Comparison of ENCODE assay signal across 8 mouse cellular contexts in the genomic region with DNA sequence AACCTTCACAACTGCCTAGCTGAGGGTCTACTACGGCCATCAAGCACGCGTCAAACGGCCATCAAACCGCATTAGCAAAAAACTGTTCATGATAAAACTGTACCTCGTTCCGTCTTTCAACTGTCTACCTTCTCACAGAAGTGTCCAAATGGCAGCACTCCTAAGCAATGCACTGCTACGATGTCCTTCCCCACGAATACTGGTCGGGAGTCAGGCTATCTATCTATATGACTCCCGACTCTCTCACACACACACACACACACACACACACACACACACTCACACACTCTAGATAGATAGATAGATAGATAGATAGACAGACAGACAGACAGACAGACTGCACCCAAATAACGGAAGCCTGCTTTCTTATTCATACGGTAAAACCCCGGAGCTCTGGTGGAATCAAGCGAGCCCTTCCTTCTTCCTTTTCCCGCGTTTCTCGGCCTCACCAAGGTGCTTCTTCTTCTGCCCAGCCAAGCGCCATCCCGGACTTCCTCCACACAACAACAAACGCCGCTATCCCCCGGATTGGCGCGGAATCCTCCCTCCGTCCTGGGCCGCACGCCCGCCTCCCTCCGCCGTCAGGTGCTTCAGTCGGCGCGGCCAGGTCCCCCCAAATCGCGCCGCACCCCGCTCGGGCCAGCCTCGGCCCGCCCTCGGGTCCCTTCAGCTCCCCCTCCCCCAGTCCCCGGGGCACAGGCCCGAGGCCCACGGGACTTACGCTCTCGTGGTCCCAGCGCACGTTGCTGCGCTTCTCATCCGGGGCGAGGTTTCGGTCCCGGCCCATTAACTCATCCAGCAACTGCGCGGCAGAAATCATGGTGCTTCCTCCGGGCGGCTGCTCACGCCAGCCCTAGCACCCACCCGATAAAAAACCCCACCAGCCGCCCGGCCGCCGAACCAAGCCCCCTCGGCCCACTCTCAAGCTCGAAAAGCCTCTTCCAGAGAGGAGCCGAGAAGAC. TPM values are rescaled to one million over a fixed set of nuclear protein-coding genes. Genes with fewer than 3 reads are reported as not detected.
A peak's percentile ranks its signal among the peaks of the same experiment; 100 is the strongest.
DNase-seq lines count a peak whose midpoint lies in the region; ATAC-seq and TF ChIP-seq lines count a peak whose summit lies in the region.

No protein-coding gene starts in this region.

- TF ChIP-seq CTCF in gastrocnemius, adult 2 months (IDR thresholded peaks at IDR 0.05) = no peak
- TF ChIP-seq CTCF in bone marrow macrophage, adult 2 months (IDR thresholded peaks at IDR 0.05; ENCODE audit: low read depth, low read length) = no peak
- TF ChIP-seq CTCF in forebrain, postnatal 0 days (IDR thresholded peaks at IDR 0.05; ENCODE audit: low read depth) = no peak
- TF ChIP-seq CTCF in midbrain, postnatal 0 days (IDR thresholded peaks at IDR 0.05) = no peak

- TF ChIP-seq POLR2A in bone marrow macrophage, adult 2 months (IDR thresholded peaks at IDR 0.05; ENCODE audit: borderline replicate concordance, low read depth, low read length) = no peak

- H3K36me3 ChIP-seq in forebrain, postnatal 0 days (ENCODE audit: insufficient read depth) = no peaks in the 10 kb centered on the region
- 0 out of 2 replicates have a peak, but pooled peaks cover 3% of the 10 kb centered on the region for H3K36me3 ChIP-seq in limb, embryonic 15.5 days
- no peaks in the 10 kb centered on the region for H3K36me3 ChIP-seq in midbrain, postnatal 0 days (ENCODE audit: insufficient read depth, low read length)

- peak overlapping the region; percentile 99 for H3K9ac ChIP-seq in forebrain, postnatal 0 days
- H3K9ac ChIP-seq in limb, embryonic 15.5 days = peak overlapping the region; percentile 93
- peak overlapping the region; percentile 100 for H3K9ac ChIP-seq in midbrain, postnatal 0 days (replicated peaks; ENCODE audit: low read length, poor library complexity, severe bottlenecking)

- ATAC-seq in forebrain, postnatal 0 days = peak; percentile 79
- ATAC-seq in limb, embryonic 15.5 days (ENCODE audit: insufficient number of reproducible peaks, low FRiP score, low TSS enrichment, low read depth) = peak; percentile 57
- ATAC-seq in midbrain, postnatal 0 days (ENCODE audit: low FRiP score) = peak; percentile 80

- H3K9me3 ChIP-seq in forebrain, postnatal 0 days (ENCODE audit: low read length) = no peaks in the 10 kb centered on the region
- no peaks in the 10 kb centered on the region for H3K9me3 ChIP-seq in limb, embryonic 15.5 days
- no peaks in the 10 kb centered on the region for H3K9me3 ChIP-seq in midbrain, postnatal 0 days (ENCODE audit: low read length)

- no peaks in the 10 kb centered on the region for H3K27me3 ChIP-seq in forebrain, postnatal 0 days (ENCODE audit: insufficient read depth, low read length)
- H3K27me3 ChIP-seq in limb, embryonic 15.5 days = no peaks in the 10 kb centered on the region
- H3K27me3 ChIP-seq in midbrain, postnatal 0 days (ENCODE audit: insufficient read depth, low read length) = no peaks in the 10 kb centered on the region

- H3K27ac ChIP-seq in gastrocnemius, adult 2 months = peak overlapping the region; percentile 100
- peak overlapping the region; percentile 90 for H3K27ac ChIP-seq in bone marrow macrophage, adult 2 months (ENCODE audit: insufficient read depth, low read depth, low read length)
- peak overlapping the region; percentile 98 for H3K27ac ChIP-seq in forebrain, postnatal 0 days (ENCODE audit: low read depth, low read length)
- peak overlapping the region; percentile 99 for H3K27ac ChIP-seq in limb, embryonic 15.5 days
- H3K27ac ChIP-seq in midbrain, postnatal 0 days (ENCODE audit: low read depth, low read length) = peak overlapping the region; percentile 99

- peak overlapping the region; percentile 88 for H3K4me3 ChIP-seq in gastrocnemius, adult 2 months
- H3K4me3 ChIP-seq in bone marrow macrophage, adult 2 months (ENCODE audit: insufficient read depth, low read length) = peak overlapping the region; percentile 86
- H3K4me3 ChIP-seq in forebrain, postnatal 0 days (ENCODE audit: low read depth, low read length) = peak overlapping the region; percentile 100
- H3K4me3 ChIP-seq in limb, embryonic 15.5 days = peak overlapping the region; percentile 86
- H3K4me3 ChIP-seq in midbrain, postnatal 0 days (ENCODE audit: low read depth, low read length) = peak overlapping the region; percentile 98

- peak; percentile 78 for DNase-seq in gastrocnemius, adult 2 months
- no peak for DNase-seq in gastrocnemius, postnatal 25 days
- peak; percentile 51 for DNase-seq in 3T3-L1 (ENCODE audit: low read depth, low spot score)
- DNase-seq in forebrain, postnatal 0 days = no peak
- peak; percentile 57 for DNase-seq in midbrain, postnatal 0 days (ENCODE audit: low spot score)
- no peak for DNase-seq in layer of hippocampus, postnatal 36 days

- intact Hi-C loops in gastrocnemius, adult 2 months (cut with DNase I) = no loop called here

- peaks cover 33% of the 10 kb centered on the region for H3K4me1 ChIP-seq in bone marrow macrophage, adult 2 months (ENCODE audit: control insufficient read depth, insufficient read depth, low read length)
- peaks cover 22% of the 10 kb centered on the region for H3K4me1 ChIP-seq in forebrain, postnatal 0 days (ENCODE audit: insufficient read depth)
- peaks cover 23% of the 10 kb centered on the region; the same call in 1 of the 2 replicates for H3K4me1 ChIP-seq in limb, embryonic 15.5 days
- H3K4me1 ChIP-seq in midbrain, postnatal 0 days (ENCODE audit: insufficient read depth, low read length) = peaks cover 4% of the 10 kb centered on the region; the same call in 1 of the 2 replicates

- under 1% methylated on average over 67 of the region's 67 CpGs for WGBS in forebrain, postnatal 0 days
- WGBS in limb, embryonic 15.5 days = under 1% methylated on average over 67 of the region's 67 CpGs
- under 1% methylated on average over 66 of the region's 67 CpGs for WGBS in midbrain, postnatal 0 days

- H3K4me2 ChIP-seq in forebrain, postnatal 0 days (ENCODE audit: low read depth) = peak overlapping the region; percentile 70
- peak overlapping the region; percentile 61 for H3K4me2 ChIP-seq in limb, embryonic 15.5 days
- peak overlapping the region; percentile 68 for H3K4me2 ChIP-seq in midbrain, postnatal 0 days (ENCODE audit: low read depth, low read length, poor library complexity, severe bottlenecking)

RNA-seq across cellular contexts. Expression of gene Luc7l3, which starts 0.5 kb away (rescaled TPM):
- total RNA-seq in gastrocnemius, adult 2 months (2021) = 10 to 100 TPM; 41.1 to 48.6 TPM
- total RNA-seq in gastrocnemius, postnatal 25 days (2021) = 10 to 100 TPM; 33.9 to 36.3 TPM
- 146 and 206 TPM in 2 replicates for polyA plus RNA-seq in bone marrow macrophage, adult 2 months (2012; ENCODE audit: insufficient read depth, insufficient read length, missing spikeins)
- 88.8 and 108 TPM in 2 replicates for total RNA-seq in forebrain, postnatal 0 days (2014; rRNA removed)
- polyA plus RNA-seq in forebrain, postnatal 0 days (2015; fragmentation: Nextera tagmentation; extraction: Ambion mirVana) = 76.8 and 87.2 TPM in 2 replicates
- 96.9 and 105 TPM in 2 replicates for polyA plus RNA-seq in limb, embryonic 15.5 days (2015; fragmentation: Nextera tagmentation; extraction: Ambion mirVana)
- total RNA-seq in midbrain, postnatal 0 days (2014; rRNA removed) = 47.5 and 87.1 TPM in 2 replicates
- 100 and 124 TPM in 2 replicates for polyA plus RNA-seq in midbrain, postnatal 0 days (2015; fragmentation: Nextera tagmentation; extraction: Ambion mirVana)
- 100 to 1,000 TPM; 120 to 123 TPM for total RNA-seq in layer of hippocampus, postnatal 36 days (2021)

RNA-seq across cellular contexts. Expression of gene Ankrd40, which starts 6.6 kb away (rescaled TPM):
- total RNA-seq in gastrocnemius, adult 2 months (2021) = 100 to 1,000 TPM; 203 to 264 TPM
- 100 to 1,000 TPM; 191 to 205 TPM for total RNA-seq in gastrocnemius, postnatal 25 days (2021)
- 43.9 and 47.6 TPM in 2 replicates for polyA plus RNA-seq in bone marrow macrophage, adult 2 months (2012; ENCODE audit: insufficient read depth, insufficient read length, missing spikeins)
- 45.5 and 51.8 TPM in 2 replicates for total RNA-seq in forebrain, postnatal 0 days (2014; rRNA removed)
- polyA plus RNA-seq in forebrain, postnatal 0 days (2015; fragmentation: Nextera tagmentation; extraction: Ambion mirVana) = 13.7 and 15.0 TPM in 2 replicates
- 19.9 and 21.7 TPM in 2 replicates for polyA plus RNA-seq in limb, embryonic 15.5 days (2015; fragmentation: Nextera tagmentation; extraction: Ambion mirVana)
- 41.7 and 49.5 TPM in 2 replicates for total RNA-seq in midbrain, postnatal 0 days (2014; rRNA removed)
- polyA plus RNA-seq in midbrain, postnatal 0 days (2015; fragmentation: Nextera tagmentation; extraction: Ambion mirVana) = 11.9 and 12.8 TPM in 2 replicates
- 100 to 1,000 TPM; 127 to 131 TPM for total RNA-seq in layer of hippocampus, postnatal 36 days (2021)

RNA-seq across cellular contexts. Expression of gene Gm21885, which starts 39.6 kb away (rescaled TPM):
- not detected for total RNA-seq in gastrocnemius, adult 2 months (2021)
- total RNA-seq in gastrocnemius, postnatal 25 days (2021) = not detected
- not detected in 2 replicates for polyA plus RNA-seq in bone marrow macrophage, adult 2 months (2012; ENCODE audit: insufficient read depth, insufficient read length, missing spikeins)
- 0.92 TPM in 1 of 2 replicates, not detected in the other for total RNA-seq in forebrain, postnatal 0 days (2014; rRNA removed)
- polyA plus RNA-seq in forebrain, postnatal 0 days (2015; fragmentation: Nextera tagmentation; extraction: Ambion mirVana) = 0.19 TPM in 1 of 2 replicates, not detected in the other
- 0.19 TPM in 1 of 2 replicates, not detected in the other for polyA plus RNA-seq in limb, embryonic 15.5 days (2015; fragmentation: Nextera tagmentation; extraction: Ambion mirVana)
- not detected in 2 replicates for total RNA-seq in midbrain, postnatal 0 days (2014; rRNA removed)
- not detected in 2 replicates for polyA plus RNA-seq in midbrain, postnatal 0 days (2015; fragmentation: Nextera tagmentation; extraction: Ambion mirVana)
- total RNA-seq in layer of hippocampus, postnatal 36 days (2021) = not detected

Comparison
In these comparisons a context has a peak if more than half of its experiments do, and no peak if none do; other contexts are left out.
1. DNase-seq: peak in gastrocnemius, adult 2 months (single experiment), 3T3-L1 (single experiment) and midbrain, postnatal 0 days (single experiment); none in gastrocnemius, postnatal 25 days (single experiment), forebrain, postnatal 0 days (single experiment) and layer of hippocampus, postnatal 36 days (0 of 2).
2. Peak in every context shown above with its lines, with median percentiles within 50 percentile points of each other: H3K27ac ChIP-seq, H3K4me3 ChIP-seq, ATAC-seq, H3K4me2 ChIP-seq and H3K9ac ChIP-seq.